Mouse (Mus musculus) left cerebral cortex, postnatal 14 days (tissue): Measurements from ENCODE around the gene Plau. TPM values are rescaled to one million over a fixed set of nuclear protein-coding genes. Genes with fewer than 3 reads are reported as not detected.

Source experiments
- DNase-seq, 2 experiments: peaks; one replicate each; pipeline ENCODE4 v3.0.0; 2021 to 2022; ENCODE audit warnings: low spot score in 2 of 2, mixed read lengths in 1 of 2
- intact Hi-C: fragments of 180-260 bp; cut with DNase I; formaldehyde crosslinking; loops from one replicate; pipeline ENCODE4 v1.15.1; 2025
- total RNA-seq, 2 experiments: library from RNA; stranded (reverse); gene quantifications; 2 replicates each; pipeline ENCODE4 v1.2.3; 2021

Gene Plau
- total RNA-seq, 2 experiments from 2014 or later = 7.4 to 7.7 TPM

- DNase-seq = no peak
These were observed 37.5 kb downstream of the Plau start for GRCm38 (mm10) chr14:20873931-20874330.

DNA sequence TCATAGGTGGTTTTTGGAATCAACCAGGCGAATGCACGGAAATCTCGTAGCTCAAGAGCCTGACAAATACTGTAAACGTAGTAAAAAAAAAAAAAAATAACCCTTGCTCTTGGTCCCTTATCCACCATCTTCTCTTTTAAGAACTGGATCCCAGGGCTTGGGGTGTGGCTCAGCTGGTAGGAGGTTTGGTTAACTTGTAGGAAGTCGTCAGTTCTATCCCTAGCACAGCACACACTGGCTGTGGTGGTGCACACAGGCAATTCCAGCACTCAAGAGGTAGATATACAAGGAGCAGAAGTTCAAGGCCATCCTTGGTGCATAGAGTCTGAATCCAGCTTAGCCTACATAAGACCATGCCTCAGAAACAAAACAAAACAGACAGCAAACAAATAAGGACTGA lies 48.2 kb downstream of the Plau start:
- DNase-seq = no peak
- intact Hi-C loops = no loop called here

More at GRCm38 (mm10) chr14:20873931-20874330, 37.5 kb downstream of the Plau start:
- intact Hi-C loops = loop anchor here (1.0 to 2.0 kb wide), 2 partner anchors 71 to 107 kb away; no protein-coding TSS in a partner anchor

DNA sequence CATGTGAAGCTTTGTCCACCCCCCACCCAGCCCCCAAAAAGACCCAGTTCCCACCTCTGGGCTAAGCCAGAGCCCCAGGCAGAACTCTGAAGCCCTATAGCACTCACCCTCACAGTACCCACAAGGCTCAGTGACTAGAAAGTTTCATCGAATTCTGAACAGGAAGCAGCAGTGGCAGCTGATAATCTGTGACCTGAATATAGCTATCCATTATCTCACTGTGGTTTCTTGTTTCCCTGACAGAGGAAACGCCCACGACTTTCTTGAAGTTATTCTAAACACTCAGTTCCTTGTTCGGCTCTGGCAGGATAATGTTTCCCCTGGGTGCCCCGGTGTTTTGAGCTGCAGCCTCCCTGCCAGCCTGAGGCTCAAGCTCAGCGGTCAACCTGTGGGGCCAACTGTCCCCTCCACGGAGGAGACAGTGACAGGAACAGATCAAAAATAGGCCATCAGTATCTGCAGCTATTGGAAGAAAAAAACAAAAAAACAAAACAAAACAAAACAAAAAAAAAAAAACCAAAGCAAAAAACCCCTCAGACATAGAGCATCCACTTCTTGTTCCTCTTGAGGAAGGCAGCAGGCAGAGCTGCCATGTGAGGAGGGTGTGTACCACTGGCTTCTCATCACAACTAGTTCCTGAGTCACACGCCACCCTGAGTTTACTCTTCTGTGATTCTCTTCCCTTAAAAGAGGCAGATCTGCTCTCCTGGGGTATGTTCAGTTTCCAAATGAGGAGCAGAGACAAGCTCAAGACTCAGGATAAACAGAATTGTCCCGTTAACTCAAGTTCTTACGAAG lies 48.8 kb downstream of the Plau start:
- intact Hi-C loops = no loop called here

DNA sequence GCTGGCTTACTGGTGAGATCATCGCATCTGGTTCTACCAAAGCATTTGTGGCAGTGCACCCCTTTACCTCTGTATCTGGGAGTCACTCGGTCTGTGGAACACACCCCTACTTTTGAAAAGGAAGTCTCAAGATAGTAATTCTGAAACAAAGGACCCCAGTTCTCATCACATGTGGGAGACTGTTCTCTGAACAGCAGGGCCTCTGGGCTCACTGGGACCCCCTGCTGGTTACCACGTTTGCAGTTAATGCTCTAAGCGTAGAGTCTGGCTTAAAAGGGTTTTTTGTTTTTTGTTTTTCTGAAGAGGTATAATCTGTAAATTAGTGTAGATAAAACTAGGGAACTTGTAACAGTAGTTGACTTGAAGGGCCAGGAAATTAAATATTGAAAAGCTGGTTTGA lies 49.8 kb downstream of the Plau start:
- peak; percentile 40 to 47 for DNase-seq
- intact Hi-C loops = no loop called here

More for the DNA sequence above, 48.8 kb downstream of the Plau start:
- DNase-seq = peak in 1 of 2 experiments; percentile 39

GRCm38 (mm10) chr14:20887541-20888085 lies 51.2 kb downstream of the Plau start:
- intact Hi-C loops = no loop called here

GRCm38 (mm10) chr14:20891941-20892402 lies 55.5 kb downstream of the Plau start:
- intact Hi-C loops = loop anchor here (5.0 to 10.0 kb wide), 2 partner anchors 35 to 103 kb away; partner anchors contain the start of gene Vcl
- peak; percentile 40 to 56 for DNase-seq

More at GRCm38 (mm10) chr14:20887541-20888085, 51.2 kb downstream of the Plau start:
- DNase-seq = no peak

Other genes starting within 250 kb of the Plau start
- gene Usp54, start 195.6 kb upstream of the Plau start, total RNA-seq = 10 to 100 TPM; 29.7 to 35.7 TPM
- gene Myoz1, start 180.1 kb upstream of the Plau start, total RNA-seq = not detected
- gene Synpo2l, start 168.3 kb upstream of the Plau start, total RNA-seq = under 1 TPM; 0.47 to 0.64 TPM
- 100 to 1,000 TPM in 1 of 2 experiments, 10 to 100 TPM in 1; 87.8 to 109 TPM for gene Sec24c, start 162.4 kb upstream of the Plau start, total RNA-seq
- 10 to 100 TPM; 19.3 to 20.1 TPM for gene Fut11, start 141.7 kb upstream of the Plau start, total RNA-seq
- 10 to 100 TPM; 49.9 to 53.9 TPM for gene Chchd1, start 133.7 kb upstream of the Plau start, total RNA-seq
- 100 to 1,000 TPM; 136 to 142 TPM for gene Zswim8, start 129.1 kb upstream of the Plau start, total RNA-seq
- 10 to 100 TPM; 14.5 to 17.5 TPM for gene Ndst2, start 102.1 kb upstream of the Plau start, total RNA-seq
- gene Camk2g, start 42.6 kb upstream of the Plau start, total RNA-seq = 100 to 1,000 TPM; 305 to 316 TPM
- gene Vcl, start 92.7 kb downstream of the Plau start, total RNA-seq = 10 to 100 TPM; 27.9 to 28.7 TPM
- gene Ap3m1, start 215.8 kb downstream of the Plau start, total RNA-seq = 10 to 100 TPM; 75.4 to 87.2 TPM
- gene Adk, start 215.9 kb downstream of the Plau start, total RNA-seq = 10 to 100 TPM; 69.5 to 77.7 TPM